Mouse (Mus musculus) inflammation-experienced regulatory T-cells (primary cell): Measurements from ENCODE around the gene Isl1. TPM values are rescaled to one million over a fixed set of nuclear protein-coding genes. Genes with fewer than 3 reads are reported as not detected.

Experiments used
- polyA plus RNA-seq, 2 experiments: library from polyadenylated mRNA; unstranded; fragments of 100-300 nt; shearing (Covaris generic); gene quantifications; one replicate each; pipeline ENCODE4 v1.2.1; 2017

The Isl1 gene
- under 1 TPM in 1 of 2 experiments, not detected in 1; 0.73 TPM for polyA plus RNA-seq

GRCm38 (mm10) chr13:116309584-116310462 lies at the start of gene Isl1:
Gene Isl1 (minus strand): TSS chr13:116309689.

